Mouse (Mus musculus) heart, adult 18-20 months (tissue): Measurements from ENCODE around the gene Tmem98. TPM values are rescaled to one million over a fixed set of nuclear protein-coding genes. Genes with fewer than 3 reads are reported as not detected.

Source experiments
- DNase-seq, 2 experiments: peaks; one replicate each; pipeline ENCODE4 v3.0.0; 2021 to 2022; ENCODE audit warnings: mixed read lengths in 1 of 2
- long read RNA-seq, 2 experiments: library from polyadenylated mRNA; stranded (forward); transcript quantifications; one replicate each; pipeline ENCODE4 v2.0.0; 2021
- total RNA-seq, 2 experiments: library from RNA; stranded (reverse); gene quantifications; 2 replicates each; pipeline ENCODE4 v1.2.3; 2021

Gene Tmem98
- total RNA-seq, result 10 to 100 TPM; 12.0 to 14.0 TPM
- long read RNA-seq, experiment 1, transcript Tmem98-201 (7 exons, 1,633 nt), result major isoform, 12 of 13 reads
- long read RNA-seq, experiment 1, partial matches to known transcripts, result 1 of 13 reads
- long read RNA-seq, experiment 1, other reads (novel, unspliced or antisense), result 0 of 13 reads
- long read RNA-seq, experiment 2, transcript Tmem98-201 (7 exons, 1,633 nt), result major isoform, 19 of 20 reads
- long read RNA-seq, experiment 2, partial matches to known transcripts, result 1 of 20 reads
- long read RNA-seq, experiment 2, other reads (novel, unspliced or antisense), result 0 of 20 reads

DNA sequence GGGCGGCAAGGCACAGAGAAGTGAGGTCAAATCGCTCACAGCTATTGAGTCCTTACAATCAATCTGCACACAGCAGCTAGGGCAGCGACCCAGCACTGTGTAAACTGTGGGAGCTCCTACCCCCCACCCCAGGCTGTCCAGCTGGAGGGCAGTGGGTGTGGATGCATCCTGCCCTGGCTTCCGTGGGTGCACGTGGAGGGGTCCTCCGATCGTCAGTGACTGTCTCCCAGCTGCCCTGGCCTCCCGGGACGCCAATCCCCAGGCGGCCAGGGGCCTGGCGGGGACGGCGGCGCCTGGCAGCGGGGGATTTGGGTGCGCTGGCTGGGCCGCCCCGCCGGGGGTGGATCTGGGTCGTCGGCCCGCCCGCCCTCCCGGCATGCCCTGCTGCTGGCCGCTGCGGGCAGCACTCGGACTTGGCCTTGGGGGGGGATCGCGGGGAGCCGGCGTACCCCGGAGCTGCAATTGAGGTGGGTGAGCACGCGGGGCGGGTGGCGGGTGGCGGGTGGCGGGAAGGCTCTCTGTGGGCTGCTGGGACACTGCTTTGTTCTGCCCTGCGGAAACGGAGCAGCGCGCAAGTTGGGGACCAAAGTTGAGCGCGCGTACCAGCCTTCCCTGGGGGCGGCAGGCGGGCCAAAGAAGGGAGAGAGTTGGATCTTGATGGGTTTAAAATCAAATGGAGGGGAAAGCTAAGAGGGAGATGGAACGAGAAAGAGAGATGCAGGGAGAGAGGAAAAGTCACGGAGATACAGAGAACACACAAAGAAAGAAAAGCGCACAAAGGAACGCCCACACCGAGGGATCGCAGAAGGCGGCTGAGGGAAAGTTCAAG, at the start of gene Tmem98:
Gene Tmem98 (plus strand): TSS at position 183 of the 829 bp plus-strand sequence.
- peak; percentile 46 to 53 for DNase-seq

DNA sequence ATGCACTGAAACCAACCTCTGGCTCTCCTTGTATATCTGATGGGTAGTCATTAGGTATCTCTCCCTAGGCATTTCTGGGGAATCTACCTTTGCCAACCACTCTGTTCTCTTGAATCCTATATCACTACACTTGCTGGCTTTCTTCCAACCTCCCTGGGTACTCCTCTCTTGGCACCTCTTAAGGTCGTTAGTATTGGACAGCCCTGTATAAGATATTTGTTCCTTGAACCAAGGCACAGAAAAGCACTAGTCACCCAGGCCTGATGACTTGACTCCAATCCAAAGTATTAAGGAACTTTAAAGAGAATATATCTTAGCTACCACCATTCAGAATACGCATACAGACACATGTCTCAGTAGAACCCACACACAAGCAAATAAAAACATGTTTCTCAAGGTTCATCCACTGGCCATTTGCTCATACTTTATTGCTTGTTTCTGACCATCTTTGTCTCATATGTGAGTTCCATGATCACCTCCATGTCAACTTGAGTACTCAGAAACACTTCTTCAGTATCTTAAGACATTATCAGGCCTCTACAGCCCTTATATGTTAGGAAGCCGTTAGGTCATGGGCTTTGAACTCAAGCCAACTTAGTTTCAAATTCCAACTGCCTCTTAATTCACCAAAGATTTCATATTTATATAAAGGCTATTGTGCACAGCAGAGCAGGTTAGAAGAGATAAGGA, 48.5 kb upstream of the Tmem98 start:
- DNase-seq, result no peak

DNA sequence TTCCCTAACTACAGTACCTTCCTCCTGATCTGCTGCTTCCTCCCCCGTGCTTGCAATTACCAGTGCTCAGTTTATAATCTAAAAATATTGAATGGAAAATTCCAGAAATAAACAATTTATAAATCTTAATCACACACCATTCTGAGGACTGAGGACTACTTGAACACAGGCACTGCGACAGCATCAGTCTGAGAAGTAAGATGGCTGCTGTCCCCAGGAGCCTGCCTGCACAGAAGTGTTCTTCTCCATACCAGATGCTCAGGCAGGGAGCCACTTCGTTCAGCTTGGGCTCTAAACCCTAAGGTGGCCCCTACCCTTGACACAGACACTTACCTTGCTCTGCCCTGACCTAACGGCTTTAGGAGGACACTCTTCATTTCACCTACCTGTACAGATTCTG, 47.9 kb upstream of the Tmem98 start:
- DNase-seq, result no peak

DNA sequence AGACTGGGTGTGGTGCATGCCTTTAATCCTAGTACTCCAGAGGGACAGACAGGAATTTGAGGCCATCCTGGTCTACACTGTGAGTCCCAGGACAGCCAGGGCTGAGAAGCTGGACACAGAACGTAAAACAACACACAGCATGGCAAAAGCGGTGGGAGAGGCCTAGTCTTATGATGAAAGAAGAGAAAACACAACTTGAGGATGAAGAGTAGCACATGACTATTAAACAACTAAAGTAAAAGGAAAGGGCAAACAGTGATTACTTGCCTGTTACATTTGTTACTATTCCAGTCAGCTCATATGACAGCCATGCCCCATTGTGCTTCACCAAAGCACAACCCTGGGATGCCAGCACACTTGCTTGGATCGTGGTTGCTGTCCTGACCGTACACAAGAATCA, 43.9 kb upstream of the Tmem98 start:
- no peak for DNase-seq

DNA sequence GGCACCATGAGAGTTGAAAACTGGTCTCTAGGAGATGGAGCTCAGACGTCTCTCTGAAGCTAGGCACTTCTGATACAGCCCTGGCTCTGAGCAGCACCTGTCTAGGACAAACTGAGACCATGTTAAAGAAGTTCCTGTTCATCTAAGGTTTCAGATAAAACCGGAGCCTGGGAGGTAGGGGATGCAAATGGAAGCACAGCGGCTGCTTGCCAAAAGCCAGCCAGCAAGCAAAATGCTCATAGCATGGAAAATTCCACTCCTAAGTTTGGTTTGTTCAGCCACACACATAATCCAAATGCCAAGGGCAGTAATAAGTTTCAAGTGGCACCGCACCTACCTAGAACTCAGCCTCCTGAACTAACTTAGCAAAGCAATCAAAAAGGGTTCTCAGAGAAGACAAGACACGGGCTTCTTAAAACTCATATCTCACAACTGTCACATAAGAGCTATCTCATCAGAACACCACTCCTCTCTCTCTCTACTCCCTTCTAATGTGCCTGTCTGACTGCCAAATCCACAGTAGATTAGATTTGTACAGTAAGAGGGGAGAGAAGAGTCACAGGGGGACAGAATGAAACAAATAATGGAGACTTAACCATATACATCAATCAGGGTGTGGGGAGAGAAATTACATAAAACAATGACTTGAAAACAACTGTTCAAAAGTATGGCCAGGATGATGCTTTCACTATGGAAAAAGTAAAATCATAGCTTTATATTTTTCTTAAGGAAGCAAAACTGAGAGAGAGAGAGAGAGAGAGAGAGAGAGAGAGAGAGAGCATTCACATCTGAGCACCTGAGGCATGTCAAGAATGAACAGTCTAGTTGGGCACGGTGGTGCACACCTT, 43.3 kb upstream of the Tmem98 start:
- no peak for DNase-seq

DNA sequence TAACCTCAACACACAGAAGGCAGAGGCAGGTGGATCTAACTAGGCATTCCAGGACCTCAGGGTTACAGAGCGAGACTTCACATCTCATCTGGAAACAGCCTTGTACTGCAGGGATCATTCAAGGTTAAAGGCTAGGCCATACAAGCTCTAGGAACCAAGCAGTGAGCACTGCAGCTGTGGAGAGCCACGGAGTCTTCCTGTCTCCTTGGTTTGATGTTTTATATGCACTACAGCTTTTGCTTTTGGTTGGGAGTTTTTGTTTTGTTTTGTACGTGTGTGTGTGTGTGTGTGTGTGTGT, 42.7 kb upstream of the Tmem98 start:
- no peak for DNase-seq

DNA sequence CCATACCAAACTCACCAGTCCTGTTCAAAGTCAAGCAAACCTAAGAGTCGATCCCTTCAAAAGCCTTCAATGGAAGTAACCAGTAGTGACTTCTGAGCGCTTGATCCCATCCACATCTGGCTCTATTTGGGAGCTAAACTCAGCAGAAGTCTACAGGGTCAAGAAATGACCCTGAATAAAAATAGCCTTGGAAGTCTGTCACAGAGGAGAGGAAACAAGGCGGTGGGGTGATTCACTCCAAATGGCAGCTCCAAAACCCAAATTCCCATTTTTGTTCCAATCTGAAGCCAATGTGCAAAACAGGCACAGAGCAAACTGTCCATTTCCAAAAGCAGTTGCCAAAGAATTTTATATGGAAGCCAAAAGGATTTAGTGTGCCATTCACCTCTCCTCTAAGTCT, 38.8 kb upstream of the Tmem98 start:
- peak; percentile 22 to 33 for DNase-seq

DNA sequence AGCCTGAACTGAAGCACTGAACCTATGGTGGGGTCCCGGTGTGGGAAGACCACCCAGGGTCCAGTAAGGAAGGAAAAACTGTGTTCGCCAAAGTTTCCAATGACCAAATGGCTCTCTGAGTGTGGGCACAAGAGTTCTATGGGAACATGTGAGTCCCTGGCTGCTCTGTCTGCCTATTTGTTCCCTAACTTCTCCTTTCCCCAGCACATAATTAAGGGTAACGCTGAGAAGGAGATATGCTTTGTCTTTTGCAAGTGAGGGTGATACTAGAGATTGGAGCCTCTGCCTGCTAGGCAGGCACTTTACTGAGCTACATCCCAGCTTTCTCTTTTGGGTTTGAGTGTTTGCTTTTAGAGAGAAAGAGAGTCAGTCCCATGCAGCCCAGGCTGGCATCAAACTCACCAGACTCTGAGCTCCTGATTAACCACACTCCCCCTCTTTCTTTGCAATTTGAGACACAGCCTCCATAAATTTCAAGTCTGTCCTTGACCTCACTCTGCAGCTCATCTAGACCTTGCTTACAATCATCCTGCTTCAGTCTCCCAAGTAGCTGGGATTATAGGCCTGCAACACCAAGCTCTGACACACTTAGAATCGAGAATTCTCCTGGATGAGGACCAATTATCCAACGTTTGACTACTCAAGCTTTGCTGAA, 38.3 kb upstream of the Tmem98 start:
- no peak for DNase-seq

DNA sequence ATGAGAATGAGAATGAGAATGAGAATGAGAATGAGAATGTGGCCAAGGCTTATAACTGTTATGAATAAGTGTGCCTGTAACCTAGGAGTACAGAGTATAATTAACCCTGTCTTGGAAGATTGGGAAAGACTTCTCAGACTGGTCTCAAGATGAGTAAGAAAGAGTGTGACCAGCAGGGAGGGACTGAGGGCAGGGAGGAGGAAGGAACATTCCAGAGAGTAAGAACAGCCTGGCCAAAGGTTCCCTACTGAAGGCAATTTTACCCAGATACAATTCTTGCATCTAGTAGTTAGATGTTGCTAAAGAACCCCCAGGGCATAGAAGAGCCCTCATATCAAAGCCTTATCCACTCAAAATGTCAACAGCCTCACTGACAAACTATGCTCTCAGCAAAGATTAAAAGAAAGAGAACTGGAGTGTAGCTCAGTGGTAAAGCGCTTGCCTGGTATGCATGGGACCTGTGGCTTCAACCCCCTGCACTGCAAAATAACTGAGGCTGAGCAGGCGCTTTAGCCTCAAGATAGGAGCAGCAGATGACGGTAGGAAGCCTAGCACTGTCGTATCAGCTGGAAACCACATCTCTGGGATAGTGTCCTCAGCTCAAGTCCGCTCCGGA, 37.3 kb upstream of the Tmem98 start:
- DNase-seq, result no peak

DNA sequence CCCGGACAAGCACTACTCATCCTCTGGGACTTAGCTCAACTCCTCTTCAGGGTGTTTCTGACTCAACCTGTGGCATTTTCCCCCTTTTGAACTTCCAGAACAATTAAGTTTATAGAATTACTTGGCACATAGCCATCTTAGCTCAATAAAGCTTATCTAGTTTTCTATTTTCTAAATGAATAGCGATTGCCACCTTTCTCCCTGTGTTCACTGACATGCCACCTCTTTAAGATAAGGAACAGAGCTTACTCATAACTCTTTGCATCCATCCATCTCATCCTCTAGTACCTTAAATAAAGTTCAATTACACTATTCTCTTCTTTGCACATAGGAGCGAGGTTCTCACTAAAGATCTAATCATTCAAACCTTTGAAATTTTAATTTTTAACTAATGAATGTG, 34.4 kb upstream of the Tmem98 start:
- DNase-seq, result no peak

DNA sequence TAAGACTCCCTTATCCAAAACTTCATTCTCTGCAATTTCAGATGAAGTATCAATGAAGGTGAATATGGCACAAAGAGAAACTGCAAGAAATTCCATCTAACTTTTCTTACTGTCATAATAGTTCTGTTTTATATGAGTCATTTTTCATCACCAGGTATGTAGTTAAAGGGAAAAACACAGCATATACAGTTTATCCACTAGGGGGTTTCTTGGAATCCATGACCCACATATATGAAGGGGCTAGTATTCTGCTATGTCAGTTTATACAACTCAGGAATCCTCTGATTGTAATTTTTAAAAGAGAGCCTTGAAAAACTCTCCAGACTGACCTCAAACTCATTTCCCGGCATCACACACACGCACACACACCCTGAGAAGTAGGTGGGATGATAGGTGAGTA, 32.3 kb upstream of the Tmem98 start:
- DNase-seq, result no peak

DNA sequence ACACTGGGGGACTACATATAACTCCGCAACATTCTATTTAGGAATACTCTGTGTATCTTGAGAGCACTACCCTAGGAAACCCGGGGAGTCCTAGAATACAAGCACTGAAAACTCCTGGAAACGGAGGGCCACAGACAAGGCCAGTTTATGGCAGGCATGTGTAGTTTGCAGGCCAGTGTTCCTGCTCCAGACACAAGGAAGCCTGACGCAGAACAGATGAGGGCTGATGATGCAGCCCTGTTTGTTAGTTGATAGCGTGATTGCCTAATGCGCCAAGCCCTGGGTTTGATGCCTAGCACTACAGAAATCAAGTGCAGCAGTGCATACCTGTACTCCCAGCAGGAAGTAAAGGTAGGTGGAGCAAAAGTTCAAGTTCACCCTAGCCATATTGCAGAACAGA, 31.8 kb upstream of the Tmem98 start:
- no peak for DNase-seq

DNA sequence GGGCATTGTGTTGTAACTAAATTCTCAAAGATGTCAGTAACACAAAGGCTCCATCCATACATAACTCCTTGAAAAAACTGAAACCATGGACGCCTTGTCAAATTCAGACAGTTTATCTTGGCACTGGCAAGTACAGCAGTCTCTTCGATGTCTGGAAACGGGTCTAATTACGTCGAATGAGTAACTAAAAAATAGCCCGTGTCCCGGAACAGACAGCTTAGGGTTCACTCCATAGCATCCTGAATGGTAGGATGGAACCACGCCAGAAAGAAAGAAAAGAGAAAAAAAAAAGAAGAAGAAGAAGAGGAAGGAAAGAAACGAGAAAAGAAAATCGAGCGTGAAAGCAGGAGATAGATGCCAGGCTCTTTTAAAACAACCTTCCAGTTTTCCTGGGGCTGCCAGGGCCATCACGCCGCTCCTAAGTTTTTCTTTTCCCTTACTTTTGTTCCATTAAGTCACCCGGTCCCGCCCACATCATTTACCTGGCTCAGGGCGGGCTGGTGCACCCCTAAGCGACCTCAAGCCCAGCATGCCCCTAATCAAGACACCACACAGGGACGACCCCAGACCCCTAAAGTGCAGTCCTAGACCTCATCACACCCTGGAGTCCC, 31.0 kb upstream of the Tmem98 start:
- peak in 1 of 2 experiments; percentile 20 for DNase-seq

DNA sequence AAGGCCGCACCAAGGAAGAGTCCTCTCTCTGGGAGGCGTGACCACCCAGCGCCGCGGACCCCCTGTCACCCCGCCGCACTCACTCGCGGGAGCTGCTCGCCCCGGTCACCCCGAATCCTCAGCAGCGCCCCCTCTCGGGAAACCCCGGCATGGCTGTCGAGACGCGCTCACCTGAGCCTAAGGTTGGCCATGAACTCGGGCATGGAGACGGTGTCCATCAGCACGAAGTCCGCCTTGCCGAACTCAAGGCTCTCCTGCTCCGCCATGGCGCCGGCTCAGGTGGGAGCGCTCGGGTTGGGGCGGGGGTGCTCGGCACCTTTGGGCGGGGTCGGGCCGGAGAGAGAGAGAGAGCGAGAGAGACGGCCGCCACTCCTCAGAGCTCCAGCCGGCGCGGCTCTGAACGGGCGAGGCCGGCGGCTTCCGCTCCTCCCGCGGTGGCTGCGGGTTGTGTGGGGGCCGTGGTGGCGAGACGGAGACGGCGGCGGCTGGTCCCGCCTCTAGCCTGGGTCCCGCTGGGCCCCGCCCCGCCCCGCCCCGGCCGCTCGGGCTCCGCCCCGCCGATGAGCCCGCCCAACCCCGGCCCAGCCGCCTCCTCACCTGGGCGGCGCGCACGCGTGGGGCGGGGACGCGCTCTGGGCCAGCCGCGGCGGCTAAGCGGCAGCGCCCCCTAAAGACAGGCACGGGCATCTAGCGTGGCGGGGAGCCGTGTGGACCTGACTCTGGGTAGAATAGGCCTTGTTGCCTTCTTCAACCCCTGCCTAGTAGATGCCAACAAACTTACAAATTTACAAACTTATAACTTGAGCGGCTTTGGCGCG, 30.2 kb upstream of the Tmem98 start, which contains the start of gene Myo1d:
Gene Myo1d (minus strand): TSS at position 499 of the 818 bp plus-strand sequence.
- DNase-seq, result peak; percentile 90 to 91

DNA sequence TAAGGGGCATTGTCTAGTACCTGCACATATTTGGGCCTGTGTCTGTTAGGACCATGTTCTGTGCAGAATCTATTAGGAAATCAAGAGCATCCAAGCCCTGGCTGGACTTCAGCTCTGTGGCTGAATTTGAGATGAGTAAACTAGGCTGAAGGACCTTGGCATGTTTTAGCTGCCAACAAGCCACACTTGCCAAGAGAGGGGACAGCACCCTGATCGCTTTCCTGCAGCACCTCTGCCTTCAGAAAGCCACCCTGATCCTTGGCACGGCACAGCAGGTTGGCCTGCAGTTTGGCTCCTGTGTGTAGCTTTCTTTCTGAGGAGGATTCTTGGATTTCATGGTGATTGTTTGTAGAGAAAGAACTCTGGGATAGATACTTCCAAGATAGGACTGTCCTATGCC, 28.4 kb upstream of the Tmem98 start:
- no peak for DNase-seq

DNA sequence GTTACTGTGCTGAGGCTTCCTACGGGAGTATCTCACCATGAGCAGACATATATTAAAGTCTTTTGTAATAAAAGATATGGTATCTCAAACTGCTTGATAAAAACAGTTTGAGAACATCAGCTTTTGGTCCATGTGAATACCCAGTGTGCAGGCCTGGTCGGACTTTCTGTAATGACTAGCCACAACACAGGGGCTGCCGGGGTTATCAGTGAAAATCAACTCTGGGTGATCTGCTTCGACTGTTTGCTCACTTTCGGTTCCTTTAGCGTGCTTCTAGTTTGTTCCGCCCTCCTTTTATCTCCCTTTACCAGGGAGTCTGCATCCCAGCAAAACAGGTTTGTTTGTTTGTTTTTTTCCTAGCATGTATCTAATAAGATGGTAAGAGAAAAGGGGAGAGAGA, 26.5 kb upstream of the Tmem98 start:
- no peak for DNase-seq

DNA sequence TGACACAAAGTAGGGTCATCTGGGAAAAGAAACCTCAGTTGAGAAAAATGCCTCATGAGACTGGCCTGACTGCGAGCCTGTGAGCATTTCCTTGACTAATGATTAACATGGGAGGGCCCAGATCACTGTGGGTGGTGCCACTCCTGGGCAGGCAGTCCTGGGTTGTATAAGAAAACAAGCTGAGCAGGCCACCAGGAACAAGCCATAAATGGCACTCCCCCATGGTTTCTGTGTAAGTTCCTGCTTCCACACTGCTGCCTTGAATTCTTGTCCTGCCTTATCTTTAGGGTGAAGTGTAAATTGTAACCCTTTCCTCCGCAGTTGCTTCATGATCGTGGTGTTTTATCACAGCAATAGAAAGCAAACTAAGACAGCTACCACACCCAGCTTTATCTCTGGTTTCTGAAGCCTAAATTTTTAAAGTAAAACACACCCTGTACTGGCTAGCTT, 25.7 kb upstream of the Tmem98 start:
- DNase-seq, result peak in 1 of 2 experiments; percentile 23

DNA sequence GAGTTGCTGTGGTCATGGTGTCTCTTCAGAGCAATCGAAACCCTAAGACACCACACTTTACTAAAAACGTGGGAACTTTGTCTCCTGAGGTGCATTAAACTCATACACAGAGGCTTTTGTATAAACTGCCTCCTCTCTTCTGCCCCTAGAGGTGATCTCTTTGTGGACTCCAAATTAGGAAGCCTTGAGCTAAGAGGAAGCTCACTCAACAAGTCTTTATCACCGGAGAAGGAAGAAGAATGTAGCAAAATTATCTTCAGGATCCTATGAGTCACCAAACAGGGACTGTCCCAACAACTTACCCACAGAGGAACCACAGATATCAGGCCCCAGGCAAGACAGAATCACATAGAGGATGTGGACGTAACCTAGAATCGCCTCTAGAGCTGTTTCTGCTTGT, 24.3 kb upstream of the Tmem98 start:
- DNase-seq, result no peak

DNA sequence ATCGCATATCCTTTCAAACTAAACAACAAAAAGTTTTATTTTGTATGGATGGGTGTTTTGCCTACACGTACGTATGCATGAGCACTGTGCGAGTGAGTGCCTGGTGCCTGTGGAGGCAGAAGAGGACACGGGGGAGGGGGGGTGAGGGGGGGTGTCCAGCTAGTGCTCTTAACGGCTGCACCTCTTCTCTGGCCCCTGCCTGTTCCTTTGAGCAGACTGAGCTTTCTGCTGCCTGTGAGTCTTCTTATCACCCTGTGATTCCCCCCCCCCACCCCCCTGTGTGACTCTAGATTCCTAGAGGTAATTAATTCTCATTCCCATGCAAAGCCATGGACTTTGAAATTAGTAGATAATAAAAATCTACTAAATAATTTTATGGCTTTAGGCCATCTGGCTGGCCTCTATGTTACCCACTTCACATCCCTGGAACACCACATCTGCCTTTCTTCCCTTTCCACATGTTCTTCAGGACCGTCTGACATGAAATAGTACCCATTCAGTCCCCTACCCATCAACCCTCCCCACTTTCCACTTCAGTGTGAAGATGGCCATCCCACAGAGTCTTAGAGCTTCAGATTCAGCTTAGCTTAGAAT, 20.2 kb upstream of the Tmem98 start:
- DNase-seq, result no peak
